Mouse (Mus musculus) right cerebral cortex, postnatal 10 days (tissue): ENCODE data around the gene Asb6.

Experiments
- DNase-seq, 2 experiments: peaks; one replicate each; pipeline ENCODE4 v3.0.0; 2021; ENCODE audit warnings: low spot score in 2 of 2

The Asb6 gene

DNA sequence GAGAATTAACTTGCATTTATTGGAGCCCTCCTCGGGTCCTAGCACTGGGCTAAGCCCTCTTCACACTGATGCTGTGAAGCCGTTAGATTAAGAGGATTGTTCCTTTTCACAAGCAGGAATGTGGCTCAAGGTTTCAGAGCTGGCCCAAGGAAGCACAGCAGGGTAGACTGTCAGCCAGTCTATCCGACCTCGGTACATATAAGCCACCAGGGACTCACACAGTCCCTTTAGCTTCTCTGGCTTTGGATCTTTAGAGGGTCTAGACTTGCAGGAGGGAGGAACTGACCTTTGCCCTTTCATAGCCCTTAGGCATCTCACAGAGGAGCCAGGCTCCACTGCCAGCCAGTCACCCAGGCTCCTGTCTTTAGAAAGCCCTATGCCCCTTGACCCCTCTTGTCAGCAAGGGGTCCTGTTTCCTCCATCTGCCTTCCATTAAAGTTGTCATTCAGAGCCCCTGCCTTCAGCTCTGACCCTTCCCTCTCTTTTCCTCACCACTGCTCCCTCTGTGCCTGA is at the start of gene Asb6:
Gene Asb6 (minus strand): TSS at position 51 of the 513 bp plus-strand sequence.
- DNase-seq = no peak

DNA sequence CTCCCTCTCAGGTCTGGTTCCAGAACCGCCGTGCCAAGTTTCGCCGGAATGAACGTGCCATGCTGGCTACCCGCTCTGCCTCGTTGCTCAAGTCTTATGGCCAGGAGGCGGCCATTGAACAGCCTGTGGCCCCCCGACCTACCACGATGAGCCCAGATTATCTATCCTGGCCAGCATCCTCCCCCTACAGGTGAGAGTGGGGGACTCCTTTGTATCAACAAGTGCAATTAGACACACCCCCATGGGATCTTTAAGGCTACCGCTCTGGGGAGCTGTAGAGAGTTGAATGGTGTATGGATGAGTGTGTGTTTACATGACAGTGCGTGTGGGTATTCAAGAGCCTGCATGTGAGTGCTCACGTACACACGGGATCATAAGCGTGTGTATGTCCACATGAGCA is 49.3 kb upstream of the Asb6 start:
- no peak for DNase-seq

DNA sequence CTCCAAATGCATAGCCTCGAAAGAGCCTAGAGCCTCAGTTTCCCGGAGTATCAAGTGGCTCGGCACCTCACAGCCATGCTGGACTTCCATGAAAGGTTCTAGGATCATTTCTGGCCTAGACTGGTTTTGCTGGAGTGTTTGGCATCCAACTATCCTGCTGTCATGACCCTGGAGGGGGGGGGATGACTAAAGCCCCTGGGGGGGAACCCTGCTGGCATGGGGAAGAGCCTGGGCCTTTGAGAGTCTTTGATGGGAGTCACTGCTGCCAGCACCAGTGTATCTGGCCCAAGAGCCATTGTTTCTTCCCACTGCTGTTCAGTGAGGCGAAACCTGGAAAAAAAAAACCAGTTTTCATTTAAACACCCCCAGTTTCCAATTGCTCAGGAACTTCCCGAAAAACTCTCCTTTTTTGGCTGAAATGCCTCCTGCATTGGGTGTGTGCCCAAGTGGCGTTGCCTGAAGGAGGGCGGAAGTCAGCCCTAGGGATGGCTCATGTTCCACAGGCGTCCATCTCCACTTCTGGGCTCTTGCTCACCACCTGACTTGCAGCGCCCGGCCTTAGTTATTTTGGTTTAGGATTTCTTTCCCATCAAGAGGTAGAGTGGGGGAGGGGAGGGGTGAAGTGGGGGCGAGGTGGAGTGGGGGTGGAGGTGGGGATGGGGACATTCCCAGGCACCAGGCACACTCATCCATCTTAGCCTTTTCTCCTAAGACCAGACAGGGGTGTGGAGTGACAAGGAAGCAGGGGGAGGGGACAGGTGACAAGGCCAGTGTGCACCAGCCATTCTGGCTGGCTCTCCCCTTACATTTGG is 45.7 kb upstream of the Asb6 start:
- no peak for DNase-seq

DNA sequence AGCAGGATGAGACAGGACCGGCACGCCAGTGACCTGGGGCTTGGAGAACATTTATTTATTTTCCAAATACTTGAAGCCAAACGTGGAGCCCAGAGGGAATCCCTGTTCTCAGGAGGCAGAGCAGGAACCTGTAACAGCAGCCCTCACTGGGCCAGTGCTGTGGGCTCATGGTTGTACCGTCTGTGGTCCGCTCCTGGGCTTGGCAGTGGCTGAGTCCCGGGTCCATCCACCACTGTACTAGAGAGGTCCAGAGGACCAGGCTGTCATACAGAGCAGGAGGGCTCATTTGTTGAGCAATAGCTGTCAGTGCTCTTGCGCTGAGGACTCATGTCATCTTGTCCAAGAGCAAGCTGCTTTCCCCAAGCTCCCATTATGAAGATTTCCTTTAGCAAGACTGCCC is 45.0 kb upstream of the Asb6 start:
- DNase-seq = no peak

DNA sequence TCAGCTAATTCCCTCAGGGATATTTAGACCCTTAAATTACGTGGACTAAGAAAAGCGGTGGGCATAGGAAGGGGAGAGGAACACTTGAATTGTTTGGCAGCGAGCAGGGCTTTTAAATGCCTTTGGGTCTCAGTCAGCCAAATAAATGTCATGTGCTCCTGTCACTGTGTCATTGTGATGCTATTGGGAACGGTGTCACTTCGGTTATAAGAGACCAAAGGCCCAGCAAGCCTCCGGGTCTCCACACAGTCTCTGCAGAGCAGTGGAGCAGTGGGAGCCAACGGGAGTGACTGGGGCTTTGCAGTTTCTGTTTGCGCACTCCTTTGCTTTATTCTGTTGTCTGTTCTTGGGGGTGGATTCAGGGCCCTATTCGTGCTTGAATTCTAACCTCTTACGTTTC is 44.3 kb upstream of the Asb6 start:
- no peak for DNase-seq

DNA sequence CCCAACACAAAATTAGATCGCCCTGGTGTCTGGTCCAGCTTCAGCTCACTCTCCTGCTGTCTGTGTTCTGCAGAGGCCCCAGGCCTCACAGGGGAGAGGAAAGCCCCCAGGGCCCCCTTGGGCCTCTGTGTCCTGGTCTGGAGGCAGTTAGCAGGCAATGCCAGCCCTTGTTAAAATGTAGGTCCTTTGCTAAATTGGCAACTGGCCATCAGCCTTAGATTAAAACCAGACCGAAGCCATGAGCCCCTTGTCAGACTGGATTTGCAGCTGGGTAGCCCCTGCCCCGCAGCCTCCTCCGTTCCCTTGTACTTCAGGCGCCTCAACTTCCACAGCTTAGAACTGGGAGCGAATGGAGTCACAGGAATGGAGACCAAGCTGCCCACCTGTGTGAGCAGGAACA is 42.5 kb upstream of the Asb6 start:
- DNase-seq = no peak

DNA sequence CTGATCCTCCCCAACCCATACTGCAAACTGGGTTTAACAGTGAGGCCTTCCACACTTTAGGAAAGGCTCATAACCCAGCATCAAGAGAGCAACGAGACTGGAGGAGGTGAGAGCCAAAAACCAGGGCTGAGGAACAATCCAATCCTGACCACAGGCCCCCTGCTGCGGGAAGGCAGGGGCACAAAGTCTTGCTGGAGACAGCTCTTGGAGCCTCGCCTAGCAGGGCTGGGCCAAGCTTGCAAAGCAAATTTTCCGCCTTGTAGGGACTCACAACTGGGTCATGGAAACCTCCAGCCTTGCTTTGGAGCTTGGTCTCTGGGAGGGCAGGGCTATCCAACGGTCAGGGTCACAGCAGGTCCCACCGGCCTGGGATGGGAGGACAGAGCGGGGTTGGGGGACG is 40.7 kb upstream of the Asb6 start:
- DNase-seq = peak; percentile 66 to 73

DNA sequence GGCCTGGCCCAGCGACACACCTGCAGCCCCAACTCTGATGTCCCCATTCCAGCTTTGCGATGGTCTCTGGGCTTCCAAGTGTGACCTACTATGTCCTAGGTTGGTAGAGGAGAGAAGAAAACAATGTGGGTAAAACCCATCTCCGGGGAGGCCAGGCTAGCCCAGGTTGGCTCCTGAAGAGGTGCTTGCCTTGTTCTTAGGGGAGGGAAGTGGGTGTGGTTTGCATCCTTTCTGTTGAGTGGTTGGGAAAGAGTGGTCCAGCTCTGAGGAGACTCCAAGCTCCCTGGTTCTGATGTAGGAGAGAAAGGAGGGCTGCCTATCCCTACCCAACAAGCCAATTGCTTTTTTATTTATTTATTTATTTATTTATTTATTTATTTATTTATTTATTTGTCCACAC is 35.3 kb upstream of the Asb6 start:
- DNase-seq = no peak

DNA sequence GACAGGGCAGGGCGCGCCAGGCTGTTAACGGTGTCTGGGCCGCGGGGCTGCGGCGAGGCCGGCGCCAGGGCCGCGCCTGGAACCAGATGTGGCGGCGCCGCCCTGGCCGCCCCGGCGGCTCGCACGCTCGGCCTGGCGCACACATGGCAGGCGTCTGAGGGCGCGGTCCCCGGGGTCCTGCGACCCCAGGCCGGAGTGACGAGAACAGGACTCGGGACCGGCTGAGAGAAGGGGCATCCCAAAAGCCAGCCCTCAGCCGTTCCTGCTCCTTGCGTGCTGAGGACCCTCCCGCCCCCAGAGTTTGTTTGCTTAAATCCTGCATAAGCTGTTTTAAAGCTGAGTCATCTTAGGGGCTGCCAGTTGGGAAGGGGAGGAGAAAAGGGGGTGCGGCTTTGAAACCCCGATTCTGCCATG is 34.8 kb upstream of the Asb6 start:
- no peak for DNase-seq

DNA sequence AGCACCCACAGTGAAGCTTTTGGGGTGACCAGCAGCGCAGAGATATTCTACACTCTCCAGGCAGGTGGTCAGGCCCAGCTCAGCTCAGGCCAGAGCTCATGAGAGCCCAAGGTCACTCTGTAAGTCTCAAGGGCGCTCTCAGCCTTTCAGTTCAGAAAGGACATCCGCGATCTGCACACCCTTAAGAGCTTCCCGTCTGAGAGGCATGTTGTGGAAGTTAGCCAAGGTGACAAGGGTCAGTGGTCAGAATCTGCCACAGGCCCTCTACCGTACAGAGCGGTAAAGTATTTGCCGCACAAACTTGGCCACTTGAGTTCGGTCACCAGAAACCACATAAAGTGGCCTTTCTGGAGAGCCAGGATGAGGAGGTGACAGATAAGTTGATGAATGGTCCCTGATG is 33.4 kb upstream of the Asb6 start:
- no peak for DNase-seq

DNA sequence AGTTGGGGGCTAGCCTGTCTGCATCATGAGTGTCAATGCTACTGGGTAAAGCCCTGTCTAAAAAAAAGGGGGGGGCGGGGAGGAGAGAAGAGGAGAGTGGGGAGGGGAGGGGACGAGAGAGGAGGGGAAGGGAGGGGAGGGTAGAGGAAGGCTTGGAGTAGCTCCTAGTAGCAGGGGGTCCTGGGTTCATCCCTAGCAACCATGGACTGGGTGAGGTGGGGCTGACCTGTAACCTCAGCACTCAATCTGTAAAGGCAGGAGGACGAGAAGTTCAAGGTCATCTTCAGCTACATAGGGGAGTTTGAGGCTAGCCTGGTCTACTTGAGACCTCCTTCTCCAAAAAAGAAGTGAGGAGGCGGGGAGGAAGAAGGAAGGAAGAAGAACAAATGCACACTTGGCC is 31.9 kb upstream of the Asb6 start:
- no peak for DNase-seq

DNA sequence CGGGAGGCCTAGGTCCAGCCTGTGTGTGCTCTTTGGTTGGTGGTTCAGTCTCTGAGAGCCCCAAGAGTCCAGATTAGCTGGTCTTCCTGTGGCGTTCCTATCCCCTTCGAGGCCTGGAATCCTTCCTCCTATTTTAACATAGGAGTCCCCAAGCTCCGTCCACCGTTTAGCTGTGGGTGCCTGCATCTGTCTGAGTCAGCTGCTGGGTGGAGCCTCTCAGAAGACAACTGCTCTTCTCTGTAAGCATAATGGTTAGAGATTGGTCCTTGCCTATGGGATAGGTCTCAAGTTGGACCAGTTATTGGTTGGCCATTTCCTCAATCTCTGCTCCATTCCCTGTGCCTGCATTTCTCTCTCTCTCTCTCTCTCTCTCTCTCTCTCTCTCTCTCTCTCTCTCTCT is 29.6 kb upstream of the Asb6 start:
- DNase-seq = no peak

DNA sequence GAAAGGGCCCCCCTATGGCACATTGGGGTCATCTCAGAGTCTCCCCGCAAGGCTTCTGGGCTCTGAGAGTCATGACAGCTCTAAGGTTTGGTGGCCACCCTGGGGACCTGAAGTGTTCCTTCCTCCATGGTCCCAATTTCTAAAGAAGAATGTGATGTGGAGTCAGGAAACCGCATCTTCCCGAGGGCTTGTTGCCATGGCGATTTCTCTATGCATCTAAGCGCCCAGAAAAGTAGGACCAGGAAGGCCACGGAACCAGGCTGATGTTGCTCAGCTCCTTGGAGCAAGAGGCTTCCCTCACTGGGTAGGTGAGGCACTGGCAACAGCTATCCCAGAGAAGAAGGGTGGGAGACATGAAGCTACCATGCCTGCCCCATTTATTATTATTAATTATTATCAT is 26.9 kb upstream of the Asb6 start:
- DNase-seq = peak; percentile 72 to 76

DNA sequence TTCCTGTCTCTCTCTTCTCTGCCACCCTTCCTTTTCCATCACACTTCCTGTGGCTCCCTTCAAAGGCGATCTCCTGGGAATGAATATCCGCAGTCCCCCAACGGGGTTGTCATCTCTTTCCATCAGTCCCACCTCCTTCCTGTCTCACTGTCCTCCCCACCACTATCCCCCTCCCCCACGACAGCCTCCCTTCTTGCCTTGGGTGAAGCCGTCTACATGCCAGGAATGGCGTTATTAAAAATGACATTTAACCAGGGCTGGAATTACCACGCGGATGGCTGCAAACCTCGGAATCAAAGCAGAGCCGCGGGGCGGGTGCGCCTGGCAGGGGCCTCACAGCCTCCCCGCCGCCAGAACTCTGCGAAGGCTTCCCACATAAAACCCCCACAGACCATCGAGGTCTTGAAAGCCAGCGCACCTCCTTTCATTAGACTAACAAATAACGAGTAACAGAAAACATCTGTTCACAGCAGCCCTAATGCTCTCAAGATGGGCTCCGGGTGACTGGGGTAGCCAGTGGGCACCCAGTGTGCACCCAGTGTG is 22.7 kb upstream of the Asb6 start:
- no peak for DNase-seq

DNA sequence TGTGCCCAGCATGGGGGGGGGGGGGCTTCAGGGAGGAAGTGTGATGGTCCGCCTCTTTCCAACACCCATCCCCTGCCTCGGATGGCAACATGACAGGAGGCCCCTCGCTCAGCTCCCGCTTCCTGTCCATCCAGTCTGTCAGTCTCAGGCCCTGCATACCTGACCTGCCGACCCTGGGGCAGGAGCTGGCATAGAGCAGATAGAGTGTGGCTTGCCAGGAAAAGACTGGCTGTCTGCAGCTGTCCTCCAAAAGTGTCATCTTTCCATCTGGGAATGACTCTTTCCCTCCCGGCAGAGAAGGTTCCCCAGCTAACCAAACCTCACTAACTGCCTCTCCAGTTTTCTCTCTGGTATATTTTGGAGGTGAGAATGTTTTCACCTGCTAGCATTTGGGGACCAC is 20.4 kb upstream of the Asb6 start:
- DNase-seq = no peak

DNA sequence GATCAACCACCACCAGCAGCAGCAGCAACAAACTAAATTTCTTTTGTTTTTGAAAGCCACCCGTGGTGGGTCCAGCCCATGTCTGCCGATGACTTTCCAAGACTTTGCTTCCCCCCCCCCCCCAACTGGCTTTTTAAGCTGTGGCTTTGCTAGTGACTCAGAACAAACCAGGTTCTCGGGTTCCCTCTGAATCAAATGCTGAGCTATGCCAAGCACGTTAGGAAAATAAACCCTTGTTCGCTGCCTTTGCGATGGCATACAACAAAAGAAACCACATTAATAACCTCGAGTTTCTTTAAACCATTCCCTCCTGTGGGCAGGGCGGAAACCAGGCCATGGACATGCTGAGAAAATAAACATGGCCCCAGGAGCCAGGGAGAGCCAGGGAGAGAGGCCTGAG is 18.1 kb upstream of the Asb6 start:
- DNase-seq = no peak

DNA sequence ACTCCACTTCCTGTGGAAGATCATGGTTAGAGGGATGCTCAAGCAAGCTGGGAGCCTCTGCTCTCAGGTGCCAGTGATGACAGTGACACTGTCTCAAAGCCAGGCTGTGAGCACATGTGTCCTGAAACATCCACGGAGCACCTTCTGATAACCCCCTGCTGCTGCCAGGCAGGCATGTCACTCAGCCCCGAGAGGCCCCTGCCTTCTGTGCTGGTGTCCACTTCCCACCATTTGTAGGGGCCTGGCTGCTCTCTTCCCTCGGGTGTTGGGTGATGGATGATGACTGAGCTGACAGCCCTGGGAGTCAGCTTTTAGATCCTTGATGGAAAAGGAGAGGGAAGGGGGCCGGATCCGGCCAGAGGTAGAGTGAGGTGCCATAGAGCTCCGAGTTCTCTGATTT is 16.6 kb upstream of the Asb6 start:
- no peak for DNase-seq

DNA sequence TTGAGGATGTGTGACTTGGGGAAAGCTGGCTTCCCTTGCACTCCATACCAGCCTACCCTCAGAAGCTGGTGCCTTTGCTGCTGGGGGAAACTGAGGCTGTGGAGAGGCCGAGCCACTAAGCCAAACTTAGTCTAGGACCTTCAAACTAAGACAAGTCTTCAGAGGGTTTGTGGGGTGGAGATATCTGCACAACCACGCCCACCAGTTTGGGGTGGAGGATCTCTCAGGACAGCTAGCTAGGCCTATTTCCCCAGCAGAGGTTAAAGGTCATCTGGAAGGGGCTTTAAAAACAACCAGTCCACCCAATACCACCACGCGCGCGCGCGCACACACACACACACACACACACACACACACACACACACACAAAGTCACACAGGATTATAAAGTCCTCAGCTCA is 16.1 kb upstream of the Asb6 start:
- DNase-seq = no peak

DNA sequence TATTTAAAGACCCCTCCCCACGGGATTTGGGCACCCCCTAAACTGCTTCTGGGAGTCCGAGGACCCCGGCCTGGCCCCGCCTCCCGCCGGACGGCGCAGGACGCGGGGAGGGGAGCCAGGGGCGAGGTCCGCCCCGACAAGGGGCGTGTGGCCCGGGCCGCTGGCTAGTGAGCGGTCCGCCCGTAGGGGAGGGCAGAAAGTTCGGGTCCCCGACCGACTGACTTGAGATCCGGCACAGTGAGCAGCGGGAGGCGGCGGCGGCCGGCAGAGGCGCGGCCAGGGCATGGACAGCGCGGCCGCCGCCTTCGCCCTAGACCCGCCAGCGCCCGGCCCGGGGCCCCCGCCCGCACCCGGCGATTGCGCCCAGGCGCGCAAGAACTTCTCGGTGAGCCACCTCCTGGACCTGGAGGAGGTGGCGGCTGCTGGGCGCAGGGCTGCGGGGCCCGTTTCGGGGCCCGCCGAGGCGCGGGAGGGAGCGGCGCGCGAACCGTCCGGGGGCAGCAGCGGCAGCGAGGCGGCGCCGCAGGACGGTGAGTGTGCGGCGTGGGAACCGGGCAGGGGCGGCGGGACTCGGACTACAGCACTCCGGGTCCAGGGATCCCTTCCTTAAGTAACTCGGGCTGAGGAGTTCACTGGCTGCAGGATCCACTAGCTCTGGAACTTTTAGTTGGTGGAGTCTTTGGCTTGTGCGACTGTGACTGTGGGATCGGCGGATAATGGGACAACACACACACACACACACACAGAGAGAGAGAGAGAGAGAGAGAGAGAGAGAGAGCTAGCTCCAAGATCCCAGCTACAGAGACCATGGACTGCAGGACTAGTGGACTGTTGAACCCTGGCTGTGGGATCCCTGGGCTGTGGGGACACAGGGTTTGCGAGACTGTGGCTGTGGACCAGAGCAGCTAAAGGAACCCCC is 15.3 kb upstream of the Asb6 start:
- no peak for DNase-seq

DNA sequence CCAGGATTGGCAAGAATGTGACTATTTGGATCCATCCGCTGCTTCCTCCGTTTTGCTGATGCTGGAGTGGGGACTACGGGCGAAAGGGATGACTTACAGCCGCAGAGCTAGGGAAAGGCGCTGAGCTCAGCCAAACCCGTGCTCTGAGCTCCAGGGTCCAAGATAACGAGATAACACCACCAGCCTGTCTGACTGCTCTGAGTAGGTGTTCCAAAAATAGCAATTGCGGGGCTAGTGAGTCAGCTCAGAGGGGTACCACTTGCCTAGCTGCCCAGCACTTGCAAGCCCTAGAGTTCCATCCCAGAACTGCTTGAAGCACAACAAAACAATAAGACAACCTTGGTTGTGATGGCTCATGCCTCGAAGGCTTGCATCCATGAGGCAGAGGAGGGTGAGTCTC is 12.5 kb upstream of the Asb6 start:
- no peak for DNase-seq

DNA sequence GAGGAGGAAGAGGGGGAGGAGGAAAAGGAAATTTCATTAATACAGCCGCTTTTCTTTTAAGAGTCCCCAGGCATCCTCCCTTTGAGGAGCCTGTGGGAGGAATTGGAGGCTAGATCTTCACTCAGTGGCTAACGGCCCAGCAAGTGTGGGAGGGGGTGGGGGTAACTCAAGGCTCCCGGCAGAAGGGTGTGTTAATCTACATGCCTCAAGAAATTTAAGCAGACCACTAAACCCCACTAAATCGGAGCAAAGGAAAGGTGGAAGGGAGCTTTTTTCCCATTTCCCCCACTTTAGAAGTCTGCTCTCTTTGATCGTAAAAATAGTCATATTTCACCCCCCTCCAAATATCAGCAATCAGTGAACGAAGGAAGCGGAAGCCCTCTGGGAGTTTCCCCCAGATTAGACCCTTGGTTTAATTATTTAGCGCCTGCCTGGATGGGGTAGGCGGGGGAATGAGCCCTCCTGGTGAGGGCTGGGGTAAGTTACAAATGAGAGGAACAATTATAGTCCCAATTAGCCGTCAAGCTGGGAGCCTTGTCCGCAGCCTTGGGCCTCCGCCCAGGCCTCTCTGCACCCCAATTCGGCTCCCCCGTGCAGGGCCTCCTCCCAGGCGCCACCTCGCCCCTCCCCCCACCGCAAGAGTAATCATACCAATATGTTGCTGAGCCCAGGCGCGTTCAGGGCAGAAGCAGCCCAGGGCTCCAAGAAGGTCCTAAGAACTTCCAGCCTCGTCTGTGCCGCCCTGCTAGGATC is 6.3 kb upstream of the Asb6 start:
- peak in 1 of 2 experiments; percentile 48 for DNase-seq
